Mouse (Mus musculus) cerebellum, adult 9-10 months (tissue): Measurements from ENCODE around the gene Rbm4b.

ENCODE experiments used
- DNase-seq: peaks from one replicate; pipeline ENCODE4 v3.0.0; 2022

Rbm4b gene

GRCm38 (mm10) chr19:4756193-4756911, at the start of gene Rbm4b:
TSS of gene Rbm4b (plus strand) at chr19:4756497.
- peak; percentile 96 for DNase-seq

- DNase-seq, result peak; percentile 8
Measured at GRCm38 (mm10) chr19:4708765-4709164, 47.5 kb upstream of the Rbm4b start.

- peak; percentile 76 for DNase-seq
Measured at GRCm38 (mm10) chr19:4711098-4711600, 45.1 kb upstream of the Rbm4b start, which contains the start of gene Sptbn2. TSS of gene Sptbn2 (plus strand) at chr19:4711167.

- DNase-seq, result no peak
Measured at GRCm38 (mm10) chr19:4711601-4712155, 44.6 kb upstream of the Rbm4b start.

- DNase-seq, result no peak
Measured at GRCm38 (mm10) chr19:4712156-4712780, 44.0 kb upstream of the Rbm4b start.

- DNase-seq, result peak; percentile 65
Measured at GRCm38 (mm10) chr19:4712781-4713526, 43.3 kb upstream of the Rbm4b start.

- DNase-seq, result no peak
Measured at GRCm38 (mm10) chr19:4713886-4714285, 42.4 kb upstream of the Rbm4b start.

GRCm38 (mm10) chr19:4716756-4717155, 39.5 kb upstream of the Rbm4b start:
- no peak for DNase-seq

GRCm38 (mm10) chr19:4717281-4717680, 39.0 kb upstream of the Rbm4b start:
- no peak for DNase-seq

GRCm38 (mm10) chr19:4718716-4719115, 37.6 kb upstream of the Rbm4b start:
- DNase-seq, result no peak

GRCm38 (mm10) chr19:4719351-4719764, 36.9 kb upstream of the Rbm4b start:
- no peak for DNase-seq

- no peak for DNase-seq
Measured at GRCm38 (mm10) chr19:4720112-4720511, 36.2 kb upstream of the Rbm4b start.

GRCm38 (mm10) chr19:4720671-4721244, 35.5 kb upstream of the Rbm4b start:
- DNase-seq, result no peak

- no peak for DNase-seq
Measured at GRCm38 (mm10) chr19:4729186-4729585, 27.1 kb upstream of the Rbm4b start.

GRCm38 (mm10) chr19:4733052-4733451, 23.2 kb upstream of the Rbm4b start:
- DNase-seq, result no peak

- DNase-seq, result no peak
Measured at GRCm38 (mm10) chr19:4737866-4738265, 18.4 kb upstream of the Rbm4b start.

GRCm38 (mm10) chr19:4739053-4739452, 17.2 kb upstream of the Rbm4b start:
- no peak for DNase-seq

GRCm38 (mm10) chr19:4739762-4740161, 16.5 kb upstream of the Rbm4b start:
- no peak for DNase-seq

GRCm38 (mm10) chr19:4741482-4741881, 14.8 kb upstream of the Rbm4b start:
- DNase-seq, result no peak

GRCm38 (mm10) chr19:4742229-4742628, 14.1 kb upstream of the Rbm4b start:
- DNase-seq, result no peak

GRCm38 (mm10) chr19:4743524-4743923, 12.8 kb upstream of the Rbm4b start:
- no peak for DNase-seq

GRCm38 (mm10) chr19:4744026-4744425, 12.3 kb upstream of the Rbm4b start:
- no peak for DNase-seq

GRCm38 (mm10) chr19:4745057-4745456, 11.2 kb upstream of the Rbm4b start:
- peak; percentile 64 for DNase-seq
